Mouse (Mus musculus): ENCODE results near the gene Ncmap.

Ncmap gene

GRCm38 (mm10) chr4:135397991-135398390, at the start of gene Ncmap:
Gene Ncmap (minus strand): TSS chr4:135398227.
- DNase-seq (ENCODE audit: extremely low read depth, low read depth), result no peak

GRCm38 (mm10) chr4:135442473-135442872, 44.4 kb upstream of the Ncmap start:
- no peak for DNase-seq (ENCODE audit: extremely low read depth, low read depth)

- peak; percentile 81 for DNase-seq (ENCODE audit: extremely low read depth, low read depth)
Observed at GRCm38 (mm10) chr4:135439904-135440522, 42.0 kb upstream of the Ncmap start.

GRCm38 (mm10) chr4:135439188-135439647, 41.2 kb upstream of the Ncmap start:
- peak; percentile 96 for DNase-seq (ENCODE audit: extremely low read depth, low read depth)

GRCm38 (mm10) chr4:135437924-135438323, 39.9 kb upstream of the Ncmap start:
- peak; percentile 55 for DNase-seq (ENCODE audit: extremely low read depth, low read depth)

GRCm38 (mm10) chr4:135436291-135436690, 38.3 kb upstream of the Ncmap start:
- DNase-seq (ENCODE audit: extremely low read depth, low read depth), result no peak

- no peak for DNase-seq (ENCODE audit: extremely low read depth, low read depth)
Observed at GRCm38 (mm10) chr4:135434395-135434789, 36.4 kb upstream of the Ncmap start.

- peak; percentile 62 for DNase-seq (ENCODE audit: extremely low read depth, low read depth)
Observed at GRCm38 (mm10) chr4:135433443-135434394, 35.7 kb upstream of the Ncmap start, which contains the start of gene Rcan3. Gene Rcan3 (minus strand): TSS chr4:135433853.

- no peak for DNase-seq (ENCODE audit: extremely low read depth, low read depth)
Observed at GRCm38 (mm10) chr4:135433086-135433442, 35.0 kb upstream of the Ncmap start.

- DNase-seq (ENCODE audit: extremely low read depth, low read depth), result peak; percentile 30
Observed at GRCm38 (mm10) chr4:135429990-135430760, 32.1 kb upstream of the Ncmap start.

GRCm38 (mm10) chr4:135429383-135429782, 31.4 kb upstream of the Ncmap start:
- no peak for DNase-seq (ENCODE audit: extremely low read depth, low read depth)

- no peak for DNase-seq (ENCODE audit: extremely low read depth, low read depth)
Observed at GRCm38 (mm10) chr4:135426587-135426986, 28.6 kb upstream of the Ncmap start.

- DNase-seq (ENCODE audit: extremely low read depth, low read depth), result no peak
Observed at GRCm38 (mm10) chr4:135425625-135426024, 27.6 kb upstream of the Ncmap start.

GRCm38 (mm10) chr4:135420961-135421360, 22.9 kb upstream of the Ncmap start:
- DNase-seq (ENCODE audit: extremely low read depth, low read depth), result no peak

- DNase-seq (ENCODE audit: extremely low read depth, low read depth), result no peak
Observed at GRCm38 (mm10) chr4:135420416-135420815, 22.4 kb upstream of the Ncmap start.

- no peak for DNase-seq (ENCODE audit: extremely low read depth, low read depth)
Observed at GRCm38 (mm10) chr4:135419996-135420395, 22.0 kb upstream of the Ncmap start.

- DNase-seq (ENCODE audit: extremely low read depth, low read depth), result no peak
Observed at GRCm38 (mm10) chr4:135416367-135416766, 18.3 kb upstream of the Ncmap start.

- DNase-seq (ENCODE audit: extremely low read depth, low read depth), result no peak
Observed at GRCm38 (mm10) chr4:135413491-135413890, 15.5 kb upstream of the Ncmap start.

GRCm38 (mm10) chr4:135411633-135412032, 13.6 kb upstream of the Ncmap start:
- DNase-seq (ENCODE audit: extremely low read depth, low read depth), result peak; percentile 47

GRCm38 (mm10) chr4:135406180-135406579, 8.2 kb upstream of the Ncmap start:
- peak; percentile 43 for DNase-seq (ENCODE audit: extremely low read depth, low read depth)

- DNase-seq (ENCODE audit: extremely low read depth, low read depth), result no peak
Observed at GRCm38 (mm10) chr4:135404916-135405315, 6.9 kb upstream of the Ncmap start.

GRCm38 (mm10) chr4:135404048-135404447, 6.0 kb upstream of the Ncmap start:
- no peak for DNase-seq (ENCODE audit: extremely low read depth, low read depth)

Measured in MEL-GATA-1-ER (cell line).